Mouse (Mus musculus): ENCODE measurements around the gene Ndufa12. TPM values are rescaled to one million over a fixed set of nuclear protein-coding genes. Genes with fewer than 3 reads are reported as not detected.

The Ndufa12 gene
- polyA plus RNA-seq, 1 experiment from 2014 or later = 423 TPM

- no peak overlapping the region for H3K27ac ChIP-seq (ENCODE audit: low read depth)
- no peaks in the 10 kb centered on the region for H3K9me3 ChIP-seq (ENCODE audit: low read depth, low read length)
- no peak overlapping the region for H3K4me2 ChIP-seq
- no peak overlapping the region for H3K9ac ChIP-seq
- H3K4me1 ChIP-seq (ENCODE audit: insufficient read depth) = no peaks in the 10 kb centered on the region
- H3K36me3 ChIP-seq (ENCODE audit: insufficient read depth) = peaks cover 68% of the 10 kb centered on the region
- DNase-seq (no peak), ATAC-seq (ENCODE audit: insufficient read depth) (no peak)
- H3K27me3 ChIP-seq (ENCODE audit: insufficient read depth, low read length) = no peaks in the 10 kb centered on the region
- no peak overlapping the region for H3K4me3 ChIP-seq (ENCODE audit: low read depth, low read length)
- WGBS = 86% methylated on average over 5 of the region's 5 CpGs
- no peak for TF ChIP-seq CTCF (IDR thresholded peaks at IDR 0.05; ENCODE audit: low read depth)
Measured at GRCm38 (mm10) chr10:94164104-94164845, 34.2 kb upstream of the Ndufa12 start.

- peaks cover 70% of the 10 kb centered on the region for H3K36me3 ChIP-seq (ENCODE audit: insufficient read depth)
- 79% methylated on average over 16 of the region's 16 CpGs for WGBS
- no peaks in the 10 kb centered on the region for H3K27me3 ChIP-seq (ENCODE audit: insufficient read depth, low read length)
- H3K27ac ChIP-seq (ENCODE audit: low read depth) = no peak overlapping the region
- no peak overlapping the region for H3K4me2 ChIP-seq
- no peak overlapping the region for H3K4me3 ChIP-seq (ENCODE audit: low read depth, low read length)
- no peak for ATAC-seq (ENCODE audit: insufficient read depth)
- no peaks in the 10 kb centered on the region for H3K9me3 ChIP-seq (ENCODE audit: low read depth, low read length)
- no peaks in the 10 kb centered on the region for H3K4me1 ChIP-seq (ENCODE audit: insufficient read depth)
- DNase-seq = no peak
- no peak overlapping the region for H3K9ac ChIP-seq
- no peak for TF ChIP-seq CTCF (IDR thresholded peaks at IDR 0.05; ENCODE audit: low read depth)
Measured at GRCm38 (mm10) chr10:94165426-94165825, 33.1 kb upstream of the Ndufa12 start.

GRCm38 (mm10) chr10:94167051-94167750, 31.3 kb upstream of the Ndufa12 start:
- peaks cover 73% of the 10 kb centered on the region for H3K36me3 ChIP-seq (ENCODE audit: insufficient read depth)
- H3K27me3 ChIP-seq (ENCODE audit: insufficient read depth, low read length) = no peaks in the 10 kb centered on the region
- no peaks in the 10 kb centered on the region for H3K9me3 ChIP-seq (ENCODE audit: low read depth, low read length)
- H3K4me1 ChIP-seq (ENCODE audit: insufficient read depth) = no peaks in the 10 kb centered on the region; the same call in 1 of the 2 replicates
- H3K4me2 ChIP-seq = no peak overlapping the region
- WGBS = 89% methylated on average over 11 of the region's 11 CpGs
- no peak for TF ChIP-seq CTCF (IDR thresholded peaks at IDR 0.05; ENCODE audit: low read depth)
- H3K4me3 ChIP-seq (ENCODE audit: low read depth, low read length) = no peak overlapping the region
- H3K27ac ChIP-seq (ENCODE audit: low read depth) = no peak overlapping the region
- ATAC-seq (ENCODE audit: insufficient read depth) = no peak
- DNase-seq = no peak
- H3K9ac ChIP-seq = no peak overlapping the region

GRCm38 (mm10) chr10:94171440-94172130, 26.9 kb upstream of the Ndufa12 start:
- ATAC-seq (ENCODE audit: insufficient read depth) (peak; percentile 76), DNase-seq (peak; percentile 84)
- 40% methylated on average over 12 of the region's 12 CpGs for WGBS
- Histone ChIP-seq H3K4me3 (ENCODE audit: low read depth, low read length) (no peak overlapping the region), H3K36me3 (ENCODE audit: insufficient read depth) (peaks cover 75% of the 10 kb centered on the region), H3K9me3 (ENCODE audit: low read depth, low read length) (no peaks in the 10 kb centered on the region), H3K4me1 (ENCODE audit: insufficient read depth) (no peaks in the 10 kb centered on the region; the same call in 1 of the 2 replicates), H3K27ac (ENCODE audit: low read depth) (0 out of 2 replicates have a peak overlapping the region, but pooled peaks have one; percentile 7), H3K9ac (no peak overlapping the region), H3K27me3 (ENCODE audit: insufficient read depth, low read length) (no peaks in the 10 kb centered on the region), H3K4me2 (no peak overlapping the region)
- TF ChIP-seq CTCF (IDR thresholded peaks at IDR 0.05; ENCODE audit: low read depth) = no peak

- no peaks in the 10 kb centered on the region for H3K27me3 ChIP-seq (ENCODE audit: insufficient read depth, low read length)
- DNase-seq (no peak), ATAC-seq (ENCODE audit: insufficient read depth) (no peak)
- no peak overlapping the region for H3K4me2 ChIP-seq
- no peaks in the 10 kb centered on the region; the same call in 1 of the 2 replicates for H3K4me1 ChIP-seq (ENCODE audit: insufficient read depth)
- H3K4me3 ChIP-seq (ENCODE audit: low read depth, low read length) = no peak overlapping the region
- peaks cover 72% of the 10 kb centered on the region for H3K36me3 ChIP-seq (ENCODE audit: insufficient read depth)
- H3K27ac ChIP-seq (ENCODE audit: low read depth) = no peak overlapping the region
- H3K9ac ChIP-seq = no peak overlapping the region
- TF ChIP-seq CTCF (IDR thresholded peaks at IDR 0.05; ENCODE audit: low read depth) = no peak
- H3K9me3 ChIP-seq (ENCODE audit: low read depth, low read length) = no peaks in the 10 kb centered on the region
- WGBS = 75% methylated on average over 11 of the region's 11 CpGs
Measured at GRCm38 (mm10) chr10:94172137-94172536, 26.4 kb upstream of the Ndufa12 start.

GRCm38 (mm10) chr10:94172706-94173105, 25.8 kb upstream of the Ndufa12 start:
- TF ChIP-seq CTCF (IDR thresholded peaks at IDR 0.05; ENCODE audit: low read depth) = no peak
- Histone ChIP-seq H3K27me3 (ENCODE audit: insufficient read depth, low read length) (no peaks in the 10 kb centered on the region), H3K9me3 (ENCODE audit: low read depth, low read length) (no peaks in the 10 kb centered on the region), H3K9ac (no peak overlapping the region), H3K4me1 (ENCODE audit: insufficient read depth) (no peaks in the 10 kb centered on the region; the same call in 1 of the 2 replicates), H3K4me2 (no peak overlapping the region), H3K36me3 (ENCODE audit: insufficient read depth) (peaks cover 66% of the 10 kb centered on the region), H3K27ac (ENCODE audit: low read depth) (no peak overlapping the region), H3K4me3 (ENCODE audit: low read depth, low read length) (no peak overlapping the region)
- ATAC-seq (ENCODE audit: insufficient read depth) (no peak), DNase-seq (no peak)
- WGBS = 74% methylated on average over 6 of the region's 6 CpGs

GRCm38 (mm10) chr10:94174652-94175051, 23.9 kb upstream of the Ndufa12 start:
- Histone ChIP-seq H3K36me3 (ENCODE audit: insufficient read depth) (peaks cover 52% of the 10 kb centered on the region), H3K27me3 (ENCODE audit: insufficient read depth, low read length) (no peaks in the 10 kb centered on the region), H3K9ac (no peak overlapping the region), H3K27ac (ENCODE audit: low read depth) (no peak overlapping the region), H3K4me1 (ENCODE audit: insufficient read depth) (no peaks in the 10 kb centered on the region; the same call in 1 of the 2 replicates), H3K9me3 (ENCODE audit: low read depth, low read length) (no peaks in the 10 kb centered on the region), H3K4me3 (ENCODE audit: low read depth, low read length) (no peak overlapping the region), H3K4me2 (no peak overlapping the region)
- ATAC-seq (ENCODE audit: insufficient read depth) (no peak), DNase-seq (no peak)
- no peak for TF ChIP-seq CTCF (IDR thresholded peaks at IDR 0.05; ENCODE audit: low read depth)
- WGBS = 77% methylated on average over 7 of the region's 7 CpGs

All from lung, embryonic 14.5 days (tissue).